Mouse (Mus musculus): ENCODE measurements at regions not wholly inside any gene's neighbourhood (a gene's known extent, or its start where the extent isn't known, plus 50 kb on each side); places are given as distances from the start of the nearest gene placed in this dataset.
"Not testable (repeated sequence)": the region's sequence is repeated elsewhere in the genome, so short reads cannot be mapped to it uniquely, and the experiment has no call there.

DNA sequence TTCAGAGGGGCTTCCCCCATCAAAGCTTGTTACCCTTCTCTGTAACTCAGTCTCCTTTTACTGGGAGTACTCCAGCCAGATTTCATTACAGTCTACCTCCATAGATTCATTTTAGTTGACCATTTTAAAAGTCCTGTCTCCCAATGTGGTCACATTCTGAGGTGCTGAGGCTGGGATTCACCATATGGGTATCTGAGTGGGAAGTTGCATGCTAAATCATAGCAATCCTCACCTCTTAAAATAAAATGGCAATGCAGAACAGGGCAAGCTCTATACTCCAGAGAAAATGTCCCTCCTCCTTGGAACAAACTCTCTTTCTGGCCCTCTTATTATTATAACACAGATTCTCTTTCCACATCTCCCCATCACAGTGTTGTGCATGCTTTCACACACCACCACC is 143.8 kb upstream of the Pou1f1 start:
- Histone ChIP-seq H3K27me3 (ENCODE audit: insufficient read depth, low read length) (no peaks in the 10 kb centered on the region), H3K36me3 (replicated peaks; ENCODE audit: insufficient read depth, low read length) (no peaks in the 10 kb centered on the region), H3K9ac (replicated peaks) (no peak overlapping the region), H3K9me3 (ENCODE audit: low read length) (no peaks in the 10 kb centered on the region), H3K27ac (ENCODE audit: low read depth) (no peak overlapping the region), H3K4me1 (ENCODE audit: insufficient read depth) (no peaks in the 10 kb centered on the region), H3K4me3 (ENCODE audit: low read depth, low read length) (no peak overlapping the region), H3K4me2 (ENCODE audit: low read depth, low read length) (no peak overlapping the region)
- ATAC-seq (no peak), DNase-seq (no peak)
- TF ChIP-seq EP300 (IDR thresholded peaks at IDR 0.05; ENCODE audit: low read depth) (no peak), CTCF (IDR thresholded peaks at IDR 0.05; ENCODE audit: low read depth) (no peak)

- Histone ChIP-seq H3K9me3 (ENCODE audit: low read length) (no peaks in the 10 kb centered on the region), H3K27ac (ENCODE audit: low read depth) (no peak overlapping the region), H3K4me3 (ENCODE audit: low read depth, low read length) (no peak overlapping the region), H3K27me3 (ENCODE audit: insufficient read depth, low read length) (no peaks in the 10 kb centered on the region), H3K36me3 (replicated peaks; ENCODE audit: insufficient read depth, low read length) (no peaks in the 10 kb centered on the region), H3K9ac (replicated peaks) (no peak overlapping the region), H3K4me1 (ENCODE audit: insufficient read depth) (no peaks in the 10 kb centered on the region), H3K4me2 (ENCODE audit: low read depth, low read length) (no peak overlapping the region)
- no peak for ATAC-seq
- no peak for TF ChIP-seq CTCF (IDR thresholded peaks at IDR 0.05; ENCODE audit: low read depth)
- TF ChIP-seq EP300 (IDR thresholded peaks at IDR 0.05; ENCODE audit: low read depth): no peak
- DNase-seq: no peak
- WGBS (ENCODE audit: insufficient replicate concordance): 37% methylated on average over 3 of the region's 3 CpGs
Observed at GRCm38 (mm10) chr16:65378276-65378675, 142.0 kb upstream of the Pou1f1 start.

GRCm38 (mm10) chr16:65379939-65380338 is 140.4 kb upstream of the Pou1f1 start:
- H3K27ac ChIP-seq (ENCODE audit: low read depth): no peak overlapping the region
- TF ChIP-seq CTCF (IDR thresholded peaks at IDR 0.05; ENCODE audit: low read depth) (no peak), EP300 (IDR thresholded peaks at IDR 0.05; ENCODE audit: low read depth) (no peak)
- no peak for ATAC-seq
- 77% methylated on average over 5 of the region's 5 CpGs for WGBS (ENCODE audit: insufficient replicate concordance)
- H3K27me3 ChIP-seq (ENCODE audit: insufficient read depth, low read length): no peaks in the 10 kb centered on the region
- no peak overlapping the region for H3K4me2 ChIP-seq (ENCODE audit: low read depth, low read length)
- H3K4me1 ChIP-seq (ENCODE audit: insufficient read depth): no peaks in the 10 kb centered on the region
- H3K36me3 ChIP-seq (replicated peaks; ENCODE audit: insufficient read depth, low read length): no peaks in the 10 kb centered on the region
- no peak overlapping the region for H3K4me3 ChIP-seq (ENCODE audit: low read depth, low read length)
- no peak for DNase-seq
- no peak overlapping the region for H3K9ac ChIP-seq (replicated peaks)
- H3K9me3 ChIP-seq (ENCODE audit: low read length): no peaks in the 10 kb centered on the region

- TF ChIP-seq CTCF (IDR thresholded peaks at IDR 0.05; ENCODE audit: low read depth) (no peak), EP300 (IDR thresholded peaks at IDR 0.05; ENCODE audit: low read depth) (no peak)
- WGBS (ENCODE audit: insufficient replicate concordance): 74% methylated on average over 5 of the region's 5 CpGs
- no peak overlapping the region for H3K4me2 ChIP-seq (ENCODE audit: low read depth, low read length)
- DNase-seq: no peak
- no peaks in the 10 kb centered on the region for H3K4me1 ChIP-seq (ENCODE audit: insufficient read depth)
- no peak overlapping the region for H3K4me3 ChIP-seq (ENCODE audit: low read depth, low read length)
- ATAC-seq: no peak
- no peak overlapping the region for H3K9ac ChIP-seq (replicated peaks)
- no peaks in the 10 kb centered on the region for H3K27me3 ChIP-seq (ENCODE audit: insufficient read depth, low read length)
- H3K36me3 ChIP-seq (replicated peaks; ENCODE audit: insufficient read depth, low read length): no peaks in the 10 kb centered on the region
- H3K9me3 ChIP-seq (ENCODE audit: low read length): no peaks in the 10 kb centered on the region
- H3K27ac ChIP-seq (ENCODE audit: low read depth): no peak overlapping the region
Observed at GRCm38 (mm10) chr16:65403926-65404648, 116.2 kb upstream of the Pou1f1 start.

GRCm38 (mm10) chr16:65404816-65405215 is 115.5 kb upstream of the Pou1f1 start:
- Histone ChIP-seq H3K4me1 (ENCODE audit: insufficient read depth) (no peaks in the 10 kb centered on the region), H3K9ac (replicated peaks) (no peak overlapping the region), H3K36me3 (replicated peaks; ENCODE audit: insufficient read depth, low read length) (no peaks in the 10 kb centered on the region), H3K4me3 (ENCODE audit: low read depth, low read length) (no peak overlapping the region), H3K27me3 (ENCODE audit: insufficient read depth, low read length) (no peaks in the 10 kb centered on the region), H3K4me2 (ENCODE audit: low read depth, low read length) (no peak overlapping the region), H3K9me3 (ENCODE audit: low read length) (no peaks in the 10 kb centered on the region), H3K27ac (ENCODE audit: low read depth) (no peak overlapping the region)
- TF ChIP-seq EP300 (IDR thresholded peaks at IDR 0.05; ENCODE audit: low read depth) (no peak), CTCF (IDR thresholded peaks at IDR 0.05; ENCODE audit: low read depth) (no peak)
- 80% methylated on average over 5 of the region's 5 CpGs for WGBS (ENCODE audit: insufficient replicate concordance)
- DNase-seq (no peak), ATAC-seq (no peak)

DNA sequence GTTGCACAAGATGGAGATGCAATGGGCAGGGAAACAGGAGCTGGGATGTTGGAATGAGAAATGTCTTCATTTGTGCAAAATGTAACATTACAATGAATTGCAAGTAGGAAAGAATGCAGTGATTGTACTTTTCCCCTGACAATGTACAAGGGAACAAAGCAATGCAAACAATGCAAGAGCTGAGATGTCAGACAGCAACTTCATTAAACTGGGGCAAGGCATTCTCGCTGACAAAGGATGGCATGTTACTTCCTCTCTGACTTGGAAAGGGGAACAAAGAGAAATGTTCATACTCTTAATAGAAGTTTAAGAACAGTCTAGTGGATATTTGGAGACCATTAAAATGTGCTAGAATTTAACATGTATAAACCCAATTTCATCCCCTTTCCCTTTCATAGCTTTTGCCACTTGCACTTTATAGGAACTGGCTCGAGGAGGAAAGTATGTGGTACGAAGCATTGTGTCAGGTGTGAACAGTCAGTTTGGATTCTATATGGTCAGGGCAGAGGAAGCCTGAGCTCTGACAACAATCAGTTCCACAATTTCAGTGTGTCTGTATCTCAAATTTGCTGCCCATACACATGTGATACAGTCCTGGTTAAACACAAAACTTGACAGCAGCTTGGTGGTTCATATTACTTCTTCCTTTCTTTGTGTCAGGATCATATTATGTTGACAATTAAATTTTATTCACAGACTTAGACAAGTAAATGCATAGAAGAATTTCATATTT is 114.3 kb upstream of the Pou1f1 start:
- DNase-seq (no peak), ATAC-seq (no peak)
- Histone ChIP-seq H3K4me3 (ENCODE audit: low read depth, low read length) (no peak overlapping the region), H3K27me3 (ENCODE audit: insufficient read depth, low read length) (no peaks in the 10 kb centered on the region), H3K9me3 (ENCODE audit: low read length) (no peaks in the 10 kb centered on the region), H3K9ac (replicated peaks) (no peak overlapping the region), H3K4me1 (ENCODE audit: insufficient read depth) (no peaks in the 10 kb centered on the region), H3K4me2 (ENCODE audit: low read depth, low read length) (no peak overlapping the region), H3K27ac (ENCODE audit: low read depth) (no peak overlapping the region), H3K36me3 (replicated peaks; ENCODE audit: insufficient read depth, low read length) (no peaks in the 10 kb centered on the region)
- 34% methylated on average over 3 of the region's 3 CpGs for WGBS (ENCODE audit: insufficient replicate concordance)
- TF ChIP-seq EP300 (IDR thresholded peaks at IDR 0.05; ENCODE audit: low read depth): no peak
- no peak for TF ChIP-seq CTCF (IDR thresholded peaks at IDR 0.05; ENCODE audit: low read depth)

DNA sequence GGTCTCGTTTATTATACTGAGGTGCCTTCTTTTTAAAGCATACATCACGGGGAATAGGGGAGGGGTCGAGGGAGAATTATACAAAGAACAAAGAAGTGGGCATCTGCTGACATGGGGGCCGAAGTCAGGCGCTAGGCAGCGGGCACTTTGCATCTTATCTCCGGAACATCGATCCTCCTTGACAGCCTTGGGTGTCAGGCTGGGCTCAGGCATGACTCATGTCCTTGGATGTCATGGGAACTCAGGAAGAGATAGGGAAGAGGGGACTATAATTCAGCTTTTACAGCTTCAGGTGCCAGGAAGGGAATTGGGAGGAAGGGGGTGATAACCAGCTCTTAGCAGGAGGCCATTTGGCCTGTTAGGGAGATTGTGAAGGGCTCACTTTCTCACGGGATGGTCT is 88.3 kb upstream of the Pou1f1 start:
- not testable (repeated sequence) for H3K4me2 ChIP-seq (ENCODE audit: low read depth, low read length); DNase-seq; ATAC-seq; H3K27me3 ChIP-seq (ENCODE audit: insufficient read depth, low read length); H3K27ac ChIP-seq (ENCODE audit: low read depth); H3K36me3 ChIP-seq (replicated peaks; ENCODE audit: insufficient read depth, low read length); H3K9ac ChIP-seq (replicated peaks); H3K4me3 ChIP-seq (ENCODE audit: low read depth, low read length); H3K9me3 ChIP-seq (ENCODE audit: low read length); H3K4me1 ChIP-seq (ENCODE audit: insufficient read depth)
- 43% methylated on average over 5 of the region's 9 CpGs for WGBS (ENCODE audit: insufficient replicate concordance)

All from liver, postnatal 0 days (tissue).